Mouse (Mus musculus) midbrain, embryonic 11.5 days (tissue): ENCODE measurements at regions not wholly inside any gene's neighbourhood (a gene's known extent, or its start where the extent isn't known, plus 50 kb on each side); places are given as distances from the start of the nearest gene placed in this dataset.

ENCODE experiments used
- ATAC-seq: fragments of 200-750 bp; cut with Nextera tagmentation; 2 replicates; pipeline ENCODE4 v1.8.0; 2017; ENCODE audit warnings: moderate TSS enrichment, moderate library complexity; ENCODE audit not compliant: low FRiP score
- DNase-seq: peaks from one replicate; pipeline ENCODE4 v3.0.0; 2015; ENCODE audit warnings: low spot score; ENCODE audit errors: missing footprints
- H3K27ac ChIP-seq: fragments of 300-500 bp; sonication (generic); 2 replicates; pipeline ENCODE4 v1.5.1; 2014; ENCODE audit warnings: low read depth, low read length
- H3K27me3 ChIP-seq: fragments of 300-500 bp; sonication (generic); 2 replicates; pipeline ENCODE4 v1.6.1; 2014; ENCODE audit warnings: mild to moderate bottlenecking, low read length, moderate library complexity, mixed read lengths; ENCODE audit not compliant: control insufficient read depth, insufficient read depth
- H3K36me3 ChIP-seq: fragments of 300-500 bp; sonication (generic); 2 replicates; pipeline ENCODE4 v1.6.1; 2014; ENCODE audit warnings: mild to moderate bottlenecking, low read length, moderate library complexity, mixed read lengths; ENCODE audit not compliant: control insufficient read depth, insufficient read depth
- H3K4me1 ChIP-seq: fragments of 300-500 bp; sonication (generic); 2 replicates; pipeline ENCODE4 v1.6.1; 2014; ENCODE audit warnings: low read length; ENCODE audit not compliant: control insufficient read depth, insufficient read depth
- H3K4me2 ChIP-seq: fragments of 300-500 bp; sonication (generic); 2 replicates; pipeline ENCODE4 v1.6.1; 2014; ENCODE audit warnings: mild to moderate bottlenecking, moderate library complexity
- H3K4me3 ChIP-seq: fragments of 300-500 bp; sonication (generic); 2 replicates; pipeline ENCODE4 v1.5.1; 2014; ENCODE audit warnings: low read depth, low read length
- H3K9ac ChIP-seq: fragments of 300-500 bp; sonication (generic); 2 replicates; pipeline ENCODE4 v1.6.1; 2014; ENCODE audit warnings: low read length
- H3K9me3 ChIP-seq: fragments of 300-500 bp; sonication (generic); 2 replicates; pipeline ENCODE4 v1.6.1; 2016; ENCODE audit warnings: low read length; ENCODE audit not compliant: control insufficient read depth
- WGBS: fragments of 180-500 bp; shearing (Covaris S2); extraction: QIAGEN DNeasy Blood & Tissue Kit; methylation state at CpG from one replicate; pipeline ENCODE4 v1.1.7; 2014; 5-methylcytosine and 5-hydroxymethylcytosine counted together

DNA sequence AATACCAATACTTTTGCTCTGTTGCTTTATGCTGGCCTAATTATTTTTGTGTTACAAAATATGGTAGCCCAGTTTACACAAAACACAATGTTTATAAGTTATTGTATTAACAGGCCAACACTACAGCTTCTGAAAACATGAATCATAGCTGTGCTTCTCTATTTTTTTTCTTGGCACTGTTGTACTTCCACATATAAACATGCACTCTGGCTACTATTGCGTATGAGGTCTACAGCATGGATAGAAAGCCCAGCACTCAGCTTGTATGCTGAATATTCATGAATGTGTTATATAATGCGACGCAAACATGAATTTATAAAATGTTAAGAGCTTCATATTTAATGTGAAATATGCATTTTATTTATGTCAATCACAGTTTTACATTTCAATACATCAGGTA is 465.4 kb upstream of the Msl3l2 start:
- Histone ChIP-seq H3K4me1 (no peaks in the 10 kb centered on the region), H3K9me3 (no peaks in the 10 kb centered on the region), H3K27me3 (no peaks in the 10 kb centered on the region), H3K4me2 (no peak overlapping the region), H3K9ac (no peak overlapping the region), H3K36me3 (no peaks in the 10 kb centered on the region), H3K27ac (no peak overlapping the region), H3K4me3 (no peak overlapping the region)
- ATAC-seq (no peak), DNase-seq (no peak)
- WGBS = 84% methylated on average over 3 of the region's 3 CpGs
